Mouse (Mus musculus): Measurements from ENCODE around the gene S1pr5. TPM values are rescaled to one million over a fixed set of nuclear protein-coding genes. Genes with fewer than 3 reads are reported as not detected.
"Not testable (repeated sequence)": the region's sequence is repeated elsewhere in the genome, so short reads cannot be mapped to it uniquely, and the experiment has no call there.

S1pr5 gene
- 0.19 TPM in 1 of 2 replicates, not detected in the other for polyA plus RNA-seq (2015; fragmentation: Nextera tagmentation; extraction: Ambion mirVana)

DNA sequence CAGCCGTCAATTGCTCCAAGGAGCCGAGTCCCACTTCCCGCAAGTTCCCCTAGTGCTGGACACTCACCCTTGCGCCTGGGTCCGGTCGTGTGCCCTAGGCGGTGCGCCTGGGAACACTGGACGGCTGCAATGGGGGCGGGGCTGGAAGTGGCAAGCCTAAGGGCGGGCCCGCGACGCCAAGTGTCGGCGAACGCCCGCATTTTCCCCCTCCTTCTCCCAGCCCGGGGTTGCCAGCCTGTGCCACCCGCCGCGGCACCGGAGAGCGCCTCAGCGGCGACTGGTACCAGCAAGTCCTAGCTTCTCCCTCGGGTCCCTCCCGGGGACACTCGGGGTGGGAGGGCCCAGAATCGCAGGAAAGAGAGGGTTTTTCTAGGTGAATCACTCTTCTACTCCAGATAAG, at the start of gene S1pr5:
Gene S1pr5 (minus strand): TSS at position 118 of the 400 bp plus-strand sequence.
- Histone ChIP-seq H3K4me1 (peaks cover 31% of the 10 kb centered on the region), H3K27me3 (peaks cover 89% of the 10 kb centered on the region), H3K36me3 (no peaks in the 10 kb centered on the region), H3K9ac (peak within 1 kb of the TSS; percentile 2; the same call in 1 of the 2 replicates), H3K4me3 (replicated peaks) (peak within 1 kb of the TSS; percentile 36), H3K27ac (no peak within 1 kb of the TSS), H3K9me3 (replicated peaks) (no peaks in the 10 kb centered on the region), H3K4me2 (peak within 1 kb of the TSS; percentile 60)
- no peak for ATAC-seq (replicated peaks; ENCODE audit: low FRiP score)
- 0% methylated on average over 25 of the region's 30 CpGs for WGBS

DNA sequence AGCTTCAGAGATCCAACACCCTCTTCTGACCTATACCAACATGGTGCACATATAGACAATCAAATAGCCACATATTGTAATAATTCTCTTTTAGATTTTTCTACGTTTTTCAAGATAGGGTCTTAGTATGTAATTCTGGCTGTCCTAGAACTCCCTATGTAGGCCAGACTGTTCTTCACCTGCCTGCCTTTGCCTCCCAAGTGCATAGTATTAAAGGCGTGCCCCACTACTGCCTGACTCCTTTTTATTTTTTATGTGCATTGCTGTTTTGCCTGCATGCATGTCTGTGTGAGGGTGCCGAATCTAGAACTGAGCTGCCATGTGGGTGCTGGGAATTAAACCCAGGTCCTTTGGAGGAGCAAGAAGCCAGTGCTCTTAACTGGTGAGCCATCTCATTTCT, 44.0 kb upstream of the S1pr5 start:
- Histone ChIP-seq H3K36me3 (0 out of 2 replicates have a peak, but pooled peaks cover 3% of the 10 kb centered on the region), H3K9ac (no peak overlapping the region), H3K27ac (peak overlapping the region; percentile 96; the same call in 1 of the 2 replicates), H3K9me3 (replicated peaks) (no peaks in the 10 kb centered on the region), H3K27me3 (no peaks in the 10 kb centered on the region), H3K4me3 (replicated peaks) (no peak overlapping the region), H3K4me2 (peak overlapping the region; percentile 75; the same call in 1 of the 2 replicates), H3K4me1 (peaks cover 25% of the 10 kb centered on the region)
- ATAC-seq (replicated peaks; ENCODE audit: low FRiP score), result no peak
- WGBS, result 91% methylated on average over 3 of the region's 3 CpGs

DNA sequence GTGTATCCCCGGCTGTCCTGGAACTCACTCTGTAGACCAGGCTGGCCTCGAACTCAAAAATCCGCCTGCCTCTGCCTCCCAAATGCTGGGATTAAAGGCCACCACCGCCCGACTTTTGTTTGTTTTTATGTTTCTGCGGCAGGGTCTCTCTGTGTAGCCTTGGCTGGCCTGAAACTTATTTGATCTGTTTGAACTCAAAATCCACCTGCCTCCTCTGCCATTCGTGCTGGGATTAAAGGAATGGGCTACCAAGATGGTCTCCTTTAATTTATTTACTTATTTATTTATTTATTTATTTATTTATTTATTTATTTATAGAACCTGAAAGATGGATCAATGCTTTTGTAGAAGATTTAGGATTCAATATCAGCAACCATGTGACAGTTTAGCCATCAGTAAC, 43.6 kb upstream of the S1pr5 start:
- not testable (repeated sequence) for H3K36me3 ChIP-seq; H3K27me3 ChIP-seq; H3K9me3 ChIP-seq (replicated peaks); ATAC-seq (replicated peaks; ENCODE audit: low FRiP score)
- H3K27ac ChIP-seq, result peak overlapping the region; percentile 96
- H3K4me2 ChIP-seq, result peak overlapping the region; percentile 75
- peak overlapping the region; percentile 36; the same call in 1 of the 2 replicates for H3K9ac ChIP-seq
- WGBS, result 19% methylated on average over 7 of the region's 7 CpGs
- peaks cover 29% of the 10 kb centered on the region for H3K4me1 ChIP-seq
- H3K4me3 ChIP-seq (replicated peaks), result peak overlapping the region; percentile 60

DNA sequence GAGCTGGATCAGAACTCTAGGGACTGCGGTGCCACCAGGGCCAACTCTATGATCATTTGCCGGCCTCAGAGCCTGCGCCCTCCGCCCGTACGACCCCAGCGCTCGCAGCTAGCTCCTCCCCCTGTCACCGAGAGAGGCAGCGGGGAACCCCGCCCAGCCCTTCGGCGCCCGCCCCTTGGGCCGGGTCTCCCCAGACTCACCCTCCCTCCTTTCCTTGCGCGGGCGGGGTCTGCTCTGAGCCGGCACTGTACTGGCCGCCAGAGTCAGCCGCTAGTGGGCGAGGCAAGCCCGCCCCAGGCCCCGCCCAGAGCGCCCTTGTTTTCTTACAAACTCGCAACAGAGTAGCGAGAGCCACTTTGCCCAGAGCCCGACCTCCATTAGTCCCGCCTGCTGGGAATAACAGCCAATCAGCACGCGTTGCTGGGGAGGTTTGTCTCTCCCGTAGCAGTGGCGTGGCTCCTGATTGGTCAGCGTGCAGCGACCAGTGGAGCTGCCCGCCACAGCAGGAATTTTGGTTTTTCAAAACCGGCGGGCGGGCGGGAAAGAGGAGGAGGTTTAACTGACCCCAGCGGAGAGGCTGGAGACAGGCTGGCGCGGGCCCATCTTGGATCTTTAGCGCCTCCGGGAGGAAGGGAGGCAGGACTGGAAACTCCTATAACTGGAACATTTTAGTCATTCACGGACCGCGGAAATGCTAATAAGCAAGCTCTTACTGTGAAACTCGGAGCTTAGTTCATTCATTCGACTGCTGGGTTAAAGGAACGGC, 43.0 kb upstream of the S1pr5 start, which contains the start of gene Cdkn2d:
Gene Cdkn2d (minus strand): TSS at position 386 of the 766 bp plus-strand sequence.
- Histone ChIP-seq H3K36me3 (no peaks in the 10 kb centered on the region), H3K4me1 (peaks cover 36% of the 10 kb centered on the region), H3K4me2 (peak within 1 kb of the TSS; percentile 75), H3K9me3 (replicated peaks) (no peaks in the 10 kb centered on the region), H3K27me3 (no peaks in the 10 kb centered on the region), H3K9ac (peak within 1 kb of the TSS; percentile 68), H3K27ac (peak within 1 kb of the TSS; percentile 96), H3K4me3 (replicated peaks) (peak within 1 kb of the TSS; percentile 60)
- WGBS, result under 1% methylated on average over 46 of the region's 51 CpGs
- peak; percentile 97 for ATAC-seq (replicated peaks; ENCODE audit: low FRiP score)

DNA sequence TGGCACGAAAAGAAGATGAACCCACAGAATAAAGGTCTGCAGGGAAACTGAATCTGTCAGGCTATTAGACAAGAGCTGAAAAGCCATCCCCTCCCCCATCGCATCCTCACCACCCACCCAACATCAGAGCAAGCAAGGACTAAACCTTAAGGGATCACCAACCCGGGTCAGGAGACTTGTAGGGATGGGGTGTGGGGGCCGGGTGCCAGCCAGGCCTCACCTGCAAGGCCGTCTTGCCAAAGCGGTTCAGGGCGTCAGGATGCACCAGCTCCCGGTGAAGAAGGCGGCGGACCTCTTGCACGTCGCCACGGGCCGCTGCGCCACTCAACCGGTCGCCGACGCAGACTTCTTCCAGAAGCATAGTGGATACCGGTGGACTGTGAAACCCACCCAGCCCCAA, 42.3 kb upstream of the S1pr5 start:
- 1% methylated on average over 20 of the region's 20 CpGs for WGBS
- Histone ChIP-seq H3K9ac (peak overlapping the region; percentile 68), H3K27ac (peak overlapping the region; percentile 96), H3K27me3 (no peaks in the 10 kb centered on the region), H3K4me2 (peak overlapping the region; percentile 75), H3K36me3 (peaks cover 3% of the 10 kb centered on the region), H3K4me3 (replicated peaks) (peak overlapping the region; percentile 60), H3K9me3 (replicated peaks) (no peaks in the 10 kb centered on the region), H3K4me1 (peaks cover 37% of the 10 kb centered on the region)
- no peak for ATAC-seq (replicated peaks; ENCODE audit: low FRiP score)

DNA sequence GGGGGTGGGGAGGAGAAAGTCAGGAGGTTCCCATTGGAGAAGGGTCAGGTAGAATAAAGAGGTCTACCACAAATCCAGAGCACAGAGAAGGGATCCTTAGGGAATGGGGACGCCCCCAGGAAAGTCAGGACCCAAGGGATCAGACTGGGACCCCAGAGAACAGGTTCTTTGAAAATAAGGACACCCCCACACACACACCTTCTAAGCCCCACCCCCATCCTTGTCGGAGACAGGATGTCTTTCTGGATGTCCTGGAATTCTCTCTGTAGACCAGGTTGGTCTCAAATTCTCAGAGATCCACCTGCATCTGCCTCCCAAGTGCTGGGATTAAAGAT, 41.1 kb upstream of the S1pr5 start:
- Histone ChIP-seq H3K4me2 (peak overlapping the region; percentile 75), H3K4me3 (replicated peaks) (peak overlapping the region; percentile 60), H3K9ac (peak overlapping the region; percentile 68; the same call in 1 of the 2 replicates)

DNA sequence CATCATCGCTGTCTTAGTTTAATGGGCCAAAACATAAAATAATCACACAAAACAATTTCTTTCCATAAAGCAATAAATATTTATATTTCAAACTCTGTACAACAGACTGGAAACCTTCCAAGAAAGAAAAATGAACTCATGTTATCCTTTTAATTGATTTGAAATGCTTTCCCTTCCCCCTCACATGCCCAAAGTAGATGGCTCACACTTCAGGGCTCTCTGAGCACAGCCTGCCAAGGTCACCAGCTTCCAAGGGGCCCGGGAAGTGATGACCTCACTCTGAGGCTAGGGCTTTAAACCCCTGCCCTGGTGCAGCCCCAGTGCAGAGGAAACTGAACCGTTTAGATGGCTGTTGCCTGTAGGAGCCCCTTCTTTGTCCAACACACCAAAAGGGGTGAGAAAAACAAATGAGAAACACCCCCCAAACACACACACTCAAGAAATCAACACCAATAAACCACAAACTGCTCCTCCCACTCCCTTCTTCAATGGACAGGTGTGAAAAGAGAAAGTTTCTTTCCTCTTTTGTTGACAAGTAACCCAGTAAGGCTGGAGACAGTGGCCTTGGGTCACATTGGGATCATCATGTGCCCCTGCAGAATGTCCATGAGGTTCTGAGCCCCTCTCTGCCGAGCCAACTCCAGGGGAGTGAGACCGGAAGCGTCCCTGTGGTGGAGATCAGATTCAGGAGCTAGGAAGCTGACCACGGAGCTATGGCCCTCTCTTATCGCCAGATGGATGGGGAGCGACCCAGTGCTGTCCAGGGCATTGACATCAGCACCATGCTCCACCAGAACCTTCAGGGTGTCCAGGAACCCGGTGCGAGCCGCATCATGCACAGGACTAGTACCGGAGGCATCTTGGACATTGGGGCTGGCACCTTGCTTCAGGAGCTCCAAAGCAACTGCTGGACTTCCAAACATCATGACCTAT, 40.4 kb upstream of the S1pr5 start:
- no peaks in the 10 kb centered on the region for H3K27me3 ChIP-seq
- H3K4me1 ChIP-seq, result peaks cover 37% of the 10 kb centered on the region
- WGBS, result 69% methylated on average over 13 of the region's 13 CpGs
- peak overlapping the region; percentile 75 for H3K4me2 ChIP-seq
- H3K36me3 ChIP-seq, result peaks cover 22% of the 10 kb centered on the region
- no peak for ATAC-seq (replicated peaks; ENCODE audit: low FRiP score)
- peak overlapping the region; percentile 60 for H3K4me3 ChIP-seq (replicated peaks)
- no peaks in the 10 kb centered on the region for H3K9me3 ChIP-seq (replicated peaks)
- H3K9ac ChIP-seq, result peak overlapping the region; percentile 29
- H3K27ac ChIP-seq, result peak overlapping the region; percentile 87

More for the DNA sequence above, 41.1 kb upstream of the S1pr5 start:
- peaks cover 37% of the 10 kb centered on the region for H3K4me1 ChIP-seq
- H3K36me3 ChIP-seq, result peaks cover 15% of the 10 kb centered on the region
- no peaks in the 10 kb centered on the region for H3K27me3 ChIP-seq
- no peaks in the 10 kb centered on the region for H3K9me3 ChIP-seq (replicated peaks)
- ATAC-seq (replicated peaks; ENCODE audit: low FRiP score), result no peak
- 77% methylated on average over 2 of the region's 2 CpGs for WGBS
- peak overlapping the region; percentile 87; the same call in 1 of the 2 replicates for H3K27ac ChIP-seq

DNA sequence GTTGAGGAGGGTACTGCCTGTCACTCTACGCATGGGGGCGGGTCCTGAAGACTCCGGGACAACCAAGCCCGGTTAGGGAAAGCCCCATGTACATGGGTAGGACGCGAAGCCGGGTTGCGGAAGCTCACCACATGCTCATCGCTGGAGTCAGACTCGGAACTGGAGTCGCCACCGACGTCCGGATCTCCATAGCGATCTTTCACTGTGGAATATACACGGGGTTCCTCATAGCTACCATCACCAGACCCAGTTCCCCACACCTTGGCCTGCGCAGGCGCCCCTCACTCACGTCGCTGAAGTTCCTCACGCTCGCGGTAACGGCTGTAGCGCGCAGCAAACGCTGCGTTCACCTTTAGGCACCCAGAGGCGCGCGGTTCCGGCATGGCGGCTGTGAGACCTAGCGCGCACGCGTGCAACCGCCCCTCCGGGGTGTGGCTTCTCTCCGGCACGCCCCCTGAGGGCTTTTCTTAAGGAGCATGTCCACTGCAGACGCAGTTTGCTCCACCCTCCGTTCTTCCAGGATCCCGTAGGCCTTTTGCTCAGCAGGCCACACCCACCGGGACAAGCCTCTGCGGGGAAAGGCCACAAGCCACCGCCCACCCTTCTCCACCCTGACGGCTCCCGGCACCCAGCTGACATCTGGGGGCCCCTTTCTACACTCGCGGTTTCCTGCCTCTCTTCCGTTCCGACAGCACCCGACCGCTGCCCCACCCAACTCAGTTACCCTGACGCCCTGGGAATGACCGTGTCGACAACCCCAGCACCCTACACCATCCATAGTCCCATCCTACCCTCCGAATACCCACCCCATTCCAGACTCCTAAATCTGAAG, 39.5 kb upstream of the S1pr5 start, which contains the start of gene Kri1:
Gene Kri1 (minus strand): TSS at position 399 of the 832 bp plus-strand sequence.
- Histone ChIP-seq H3K27ac (peak within 1 kb of the TSS; percentile 87), H3K9ac (peak within 1 kb of the TSS; percentile 64), H3K36me3 (peaks cover 26% of the 10 kb centered on the region), H3K27me3 (no peaks in the 10 kb centered on the region), H3K9me3 (replicated peaks) (no peaks in the 10 kb centered on the region), H3K4me3 (replicated peaks) (peak within 1 kb of the TSS; percentile 60), H3K4me1 (peaks cover 37% of the 10 kb centered on the region), H3K4me2 (peak within 1 kb of the TSS; percentile 75)
- ATAC-seq (replicated peaks; ENCODE audit: low FRiP score), result peak; percentile 72
- WGBS, result under 1% methylated on average over 59 of the region's 59 CpGs

DNA sequence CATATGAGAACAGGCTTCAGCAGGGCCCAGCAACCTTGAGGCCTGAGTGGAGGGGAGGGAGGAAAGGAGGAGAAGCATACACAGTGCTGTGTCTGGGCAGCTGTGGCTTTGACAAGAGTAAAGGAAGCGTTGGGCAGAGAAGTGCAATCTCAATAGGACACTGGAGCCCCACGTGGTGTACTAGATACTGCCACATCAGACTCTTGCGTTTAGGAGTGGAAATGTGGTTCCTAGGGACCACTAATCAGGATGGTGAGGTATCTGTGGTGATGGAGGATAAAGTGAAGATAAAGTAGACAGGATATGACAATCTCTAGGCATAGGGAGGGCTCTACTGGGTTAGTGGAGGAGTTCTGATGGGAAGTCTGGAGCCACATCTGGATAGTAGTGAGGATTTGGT, 38.5 kb upstream of the S1pr5 start:
- WGBS, result 62% methylated on average over 3 of the region's 3 CpGs
- peaks cover 37% of the 10 kb centered on the region for H3K4me1 ChIP-seq
- H3K9ac ChIP-seq, result peak overlapping the region; percentile 64

DNA sequence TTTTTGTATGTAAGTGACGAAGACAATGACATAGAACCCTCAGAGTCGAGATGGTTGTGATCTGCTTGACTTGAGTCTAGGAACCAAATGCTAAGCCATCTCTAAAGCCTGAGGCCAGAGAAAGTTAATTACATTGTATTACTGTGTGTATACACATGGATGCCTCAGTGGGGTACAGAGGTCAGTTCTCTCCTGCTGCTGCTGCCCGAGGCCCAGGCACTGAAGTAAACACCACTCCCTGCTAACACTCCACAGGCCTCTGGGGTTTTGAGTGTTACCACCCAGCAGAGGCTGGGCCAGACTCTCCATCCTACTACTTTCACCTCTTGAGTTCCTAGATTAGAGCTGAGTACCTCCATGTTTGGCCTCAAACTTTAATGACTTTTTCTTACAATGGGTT, 35.8 kb upstream of the S1pr5 start:
- 80% methylated on average over 3 of the region's 3 CpGs for WGBS
- no peak overlapping the region for H3K27ac ChIP-seq
- H3K36me3 ChIP-seq, result peaks cover 64% of the 10 kb centered on the region
- H3K9me3 ChIP-seq (replicated peaks), result no peaks in the 10 kb centered on the region
- no peak overlapping the region for H3K4me3 ChIP-seq (replicated peaks)
- H3K27me3 ChIP-seq, result no peaks in the 10 kb centered on the region
- H3K4me2 ChIP-seq, result no peak overlapping the region
- peaks cover 21% of the 10 kb centered on the region for H3K4me1 ChIP-seq
- no peak overlapping the region for H3K9ac ChIP-seq
- no peak for ATAC-seq (replicated peaks; ENCODE audit: low FRiP score)

More for the DNA sequence above, 38.5 kb upstream of the S1pr5 start:
- no peak overlapping the region for H3K27ac ChIP-seq
- no peaks in the 10 kb centered on the region for H3K27me3 ChIP-seq
- no peaks in the 10 kb centered on the region for H3K9me3 ChIP-seq (replicated peaks)
- peak overlapping the region; percentile 75 for H3K4me2 ChIP-seq
- peak overlapping the region; percentile 60 for H3K4me3 ChIP-seq (replicated peaks)
- ATAC-seq (replicated peaks; ENCODE audit: low FRiP score), result no peak
- peaks cover 37% of the 10 kb centered on the region for H3K36me3 ChIP-seq

DNA sequence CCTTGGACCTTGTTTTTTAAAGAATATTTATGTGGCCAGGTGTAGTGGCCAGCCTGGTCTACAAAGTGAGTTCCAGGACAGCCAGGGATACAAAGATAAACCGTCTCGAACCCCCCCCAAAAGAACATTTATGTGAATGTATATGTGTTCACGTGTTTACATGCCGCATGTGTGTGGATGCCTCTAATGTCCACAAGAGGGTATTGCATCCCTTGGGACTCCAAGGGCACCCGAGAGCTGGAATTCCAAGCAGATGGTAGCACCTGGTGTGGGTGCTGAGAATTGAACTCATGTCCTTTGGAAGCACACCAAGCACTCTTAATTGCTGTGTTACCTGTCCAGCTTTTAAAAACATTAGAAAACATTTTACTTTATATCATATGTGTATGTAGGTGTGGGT, 35.3 kb upstream of the S1pr5 start:
- Histone ChIP-seq H3K27me3 (no peaks in the 10 kb centered on the region), H3K9me3 (replicated peaks) (no peaks in the 10 kb centered on the region), H3K36me3 (peaks cover 68% of the 10 kb centered on the region), H3K4me1 (peaks cover 17% of the 10 kb centered on the region), H3K27ac (no peak overlapping the region), H3K4me2 (no peak overlapping the region), H3K9ac (no peak overlapping the region), H3K4me3 (replicated peaks) (no peak overlapping the region)
- ATAC-seq (replicated peaks; ENCODE audit: low FRiP score), result no peak
- 95% methylated on average over 5 of the region's 5 CpGs for WGBS

Measured in kidney, embryonic 15.5 days (tissue).